Mouse (Mus musculus) lung, adult 2 months (tissue): ENCODE results near the gene Macrod2.

Experiments
- CTCF ChIP-seq: fragments of 200-500 bp; IDR thresholded peaks from 2 replicates; pipeline ENCODE4 v1.5.1; 2011; ENCODE audit warnings: mild to moderate bottlenecking, low read length, control low read depth; ENCODE audit not compliant: insufficient read depth
- POLR2A ChIP-seq: fragments of 200-500 bp; IDR thresholded peaks from 2 replicates; pipeline ENCODE4 v1.6.1; 2011; ENCODE audit warnings: low read depth, mild to moderate bottlenecking, control low read depth, low read length, borderline replicate concordance; ENCODE audit errors: extremely low read depth

GRCm38 (mm10) chr2:140653978-140654377 lies 258.9 kb downstream of the Macrod2 start:
- no peak for TF ChIP-seq CTCF
- TF ChIP-seq POLR2A: no peak
